Comparison of ENCODE assay signal across 32 mouse cellular contexts in genomic region chr17:34516514-34516913, GRCm38 (mm10). TPM values are rescaled to one million over a fixed set of nuclear protein-coding genes. Genes with fewer than 3 reads are reported as not detected.
A peak's percentile ranks its signal among the peaks of the same experiment; 100 is the strongest.
DNase-seq lines count a peak whose midpoint lies in the region; ATAC-seq and TF ChIP-seq lines count a peak whose summit lies in the region.
"Had no signal": no experiment of that assay in that cellular context is flagged by ENCODE, and none has a peak within 500 bp of the region (broad histone marks: within the 10 kb centered on the region; RNA-seq: fewer than 3 reads in every experiment).

No protein-coding gene starts in this region.

- no peaks in the 10 kb centered on the region for H3K36me3 ChIP-seq in forebrain, embryonic 11.5 days (ENCODE audit: control insufficient read depth, insufficient read depth, low read length)
- no peaks in the 10 kb centered on the region for H3K36me3 ChIP-seq in forebrain, embryonic 13.5 days (ENCODE audit: poor library complexity, severe bottlenecking)
- H3K36me3 ChIP-seq in heart, embryonic 10.5 days = no peaks in the 10 kb centered on the region
- H3K36me3 ChIP-seq in heart, adult 2 months (ENCODE audit: control insufficient read depth, insufficient read depth, low read length) = no peaks in the 10 kb centered on the region
- H3K36me3 ChIP-seq in intestine, postnatal 0 days (ENCODE audit: control insufficient read depth, insufficient read depth) = peaks cover 25% of the 10 kb centered on the region
- H3K36me3 ChIP-seq: embryonic facial prominence, embryonic 13.5 days; embryonic facial prominence, embryonic 15.5 days; forebrain, embryonic 10.5 days; G1E had no signal

- H3K4me3 ChIP-seq in forebrain, embryonic 11.5 days (ENCODE audit: low read depth, low read length) = no peak overlapping the region
- no peak overlapping the region for H3K4me3 ChIP-seq in forebrain, embryonic 13.5 days
- H3K4me3 ChIP-seq in heart, embryonic 10.5 days = no peak overlapping the region
- no peak overlapping the region for H3K4me3 ChIP-seq in heart, adult 2 months
- H3K4me3 ChIP-seq in intestine, postnatal 0 days (ENCODE audit: low read depth, low read length) = peak overlapping the region; percentile 35
- H3K4me3 ChIP-seq: embryonic facial prominence, embryonic 13.5 days; embryonic facial prominence, embryonic 15.5 days; erythroblast, embryonic 14.5 days; forebrain, embryonic 10.5 days had no signal

- no peak overlapping the region for H3K4me2 ChIP-seq in forebrain, embryonic 11.5 days (ENCODE audit: low read depth, low read length, severe bottlenecking)
- H3K4me2 ChIP-seq in forebrain, embryonic 13.5 days = no peak overlapping the region
- peak overlapping the region; percentile 62 for H3K4me2 ChIP-seq in intestine, postnatal 0 days (replicated peaks; ENCODE audit: low read depth)
- H3K4me2 ChIP-seq: embryonic facial prominence, embryonic 13.5 days; embryonic facial prominence, embryonic 15.5 days had no signal

- H3K27ac ChIP-seq in forebrain, embryonic 11.5 days (ENCODE audit: low read depth, low read length) = no peak overlapping the region
- H3K27ac ChIP-seq in forebrain, embryonic 13.5 days = no peak overlapping the region
- no peak overlapping the region for H3K27ac ChIP-seq in heart, embryonic 10.5 days
- no peak overlapping the region for H3K27ac ChIP-seq in heart, adult 2 months
- H3K27ac ChIP-seq in intestine, postnatal 0 days (ENCODE audit: low read depth, low read length) = peak overlapping the region; percentile 88
- H3K27ac ChIP-seq: embryonic facial prominence, embryonic 13.5 days; embryonic facial prominence, embryonic 15.5 days; forebrain, embryonic 10.5 days had no signal

- no peak for ATAC-seq in forebrain, embryonic 11.5 days (replicated peaks; ENCODE audit: low FRiP score)
- no peak for ATAC-seq in forebrain, embryonic 13.5 days
- ATAC-seq in intestine, postnatal 0 days = peak; percentile 55
- ATAC-seq: activated CD4-positive, CD25-positive, alpha-beta regulatory T cell, adult 4 months; CD4-positive, CD25-positive, alpha-beta regulatory T cell, adult 4 months; forebrain, embryonic 14.5 days; forebrain, embryonic 16.5 days; Patski had no signal

- H3K9ac ChIP-seq in forebrain, embryonic 11.5 days (ENCODE audit: low read length) = no peak overlapping the region
- H3K9ac ChIP-seq in forebrain, embryonic 13.5 days = no peak overlapping the region
- no peak overlapping the region for H3K9ac ChIP-seq in heart, adult 2 months (ENCODE audit: low read depth, low read length)
- H3K9ac ChIP-seq in intestine, postnatal 0 days (ENCODE audit: low read depth, low read length) = 0 out of 2 replicates have a peak overlapping the region, but pooled peaks have one; percentile 65
- H3K9ac ChIP-seq: embryonic facial prominence, embryonic 13.5 days; embryonic facial prominence, embryonic 15.5 days had no signal

- no peak for TF ChIP-seq CTCF in heart, adult 2 months (IDR thresholded peaks at IDR 0.05)
- TF ChIP-seq CTCF in intestine, postnatal 0 days (IDR thresholded peaks at IDR 0.05; ENCODE audit: low read depth) = no peak

- H3K27me3 ChIP-seq in forebrain, embryonic 11.5 days (ENCODE audit: control insufficient read depth, insufficient read depth, low read length) = no peaks in the 10 kb centered on the region
- H3K27me3 ChIP-seq in forebrain, embryonic 13.5 days = no peaks in the 10 kb centered on the region
- H3K27me3 ChIP-seq in heart, embryonic 10.5 days (ENCODE audit: insufficient read depth, poor library complexity, severe bottlenecking) = 0 out of 2 replicates have a peak, but pooled peaks cover 5% of the 10 kb centered on the region
- no peaks in the 10 kb centered on the region for H3K27me3 ChIP-seq in heart, adult 2 months (ENCODE audit: control insufficient read depth, insufficient read depth, low read length)
- H3K27me3 ChIP-seq in intestine, postnatal 0 days (replicated peaks; ENCODE audit: control insufficient read depth, insufficient read depth, low read length) = no peaks in the 10 kb centered on the region
- H3K27me3 ChIP-seq: embryonic facial prominence, embryonic 15.5 days had no signal

- intact Hi-C loops in heart, adult 2 months (cut with DNase I) = no loop called here

- no peaks in the 10 kb centered on the region for H3K9me3 ChIP-seq in forebrain, embryonic 11.5 days (ENCODE audit: control insufficient read depth, low read length)
- no peaks in the 10 kb centered on the region for H3K9me3 ChIP-seq in forebrain, embryonic 13.5 days (replicated peaks)
- H3K9me3 ChIP-seq in heart, embryonic 10.5 days = no peaks in the 10 kb centered on the region
- no peaks in the 10 kb centered on the region for H3K9me3 ChIP-seq in intestine, postnatal 0 days (ENCODE audit: control insufficient read depth)
- H3K9me3 ChIP-seq: embryonic facial prominence, embryonic 13.5 days; embryonic facial prominence, embryonic 15.5 days; forebrain, embryonic 10.5 days; G1E had no signal

- H3K79me2 ChIP-seq in heart, adult 2 months (replicated peaks; ENCODE audit: control insufficient read depth, insufficient read depth, low read length) = no peaks in the 10 kb centered on the region

- no peak for TF ChIP-seq EP300 in heart, adult 2 months (IDR thresholded peaks at IDR 0.05; ENCODE audit: insufficient read depth, low read depth, low read length)

- no peak for TF ChIP-seq POLR2A in heart, adult 2 months (IDR thresholded peaks at IDR 0.05; ENCODE audit: insufficient read depth, low read depth, low read length)

- H3K4me1 ChIP-seq in forebrain, embryonic 11.5 days (replicated peaks; ENCODE audit: control insufficient read depth, insufficient read depth, low read length) = no peaks in the 10 kb centered on the region
- no peaks in the 10 kb centered on the region for H3K4me1 ChIP-seq in forebrain, embryonic 13.5 days
- no peaks in the 10 kb centered on the region for H3K4me1 ChIP-seq in heart, embryonic 10.5 days
- no peaks in the 10 kb centered on the region for H3K4me1 ChIP-seq in heart, adult 2 months (ENCODE audit: control insufficient read depth, insufficient read depth, low read length)
- H3K4me1 ChIP-seq in intestine, postnatal 0 days (replicated peaks; ENCODE audit: control insufficient read depth, insufficient read depth, low read length) = no peaks in the 10 kb centered on the region
- H3K4me1 ChIP-seq: embryonic facial prominence, embryonic 13.5 days; embryonic facial prominence, embryonic 15.5 days; forebrain, embryonic 10.5 days had no signal

- DNase-seq in forebrain, embryonic 11.5 days (ENCODE audit: low spot score) = peak; percentile 29
- DNase-seq in heart, embryonic 10.5 days (ENCODE audit: low spot score) = peak; percentile 61
- DNase-seq in heart, adult 2 months = no peak
- no peak for DNase-seq in cerebellum, postnatal 25 days
- DNase-seq in cerebellum, adult 11 months = no peak
- DNase-seq: adrenal gland, adult 8-10 months; adrenal gland, postnatal 25 days; B cell, adult 2 months; cerebellum, adult 11-12 months; cerebellum, adult 2 months; cerebellum, adult 9-10 months; cerebellum, postnatal 10 days; cerebellum, postnatal 36 days; embryo, embryonic 11 days had no signal

- WGBS in forebrain, embryonic 11.5 days = 88% methylated on average over 2 of the region's 2 CpGs
- WGBS in forebrain, embryonic 13.5 days = 78% methylated on average over 2 of the region's 2 CpGs
- 71% methylated on average over 2 of the region's 2 CpGs for whole genome bisulfite sequencing in heart, embryonic 10.5 days
- WGBS in heart, adult 2 months = 65% methylated on average over 2 of the region's 2 CpGs
- 39% methylated on average over 2 of the region's 2 CpGs for WGBS in intestine, postnatal 0 days

RNA-seq across cellular contexts. Expression of gene Btnl6, which starts 0.6 kb away (rescaled TPM):
- polyA plus RNA-seq in forebrain, embryonic 11.5 days (2014; fragmentation: Nextera tagmentation; extraction: Ambion mirVana) = not detected in 2 replicates
- polyA plus RNA-seq in forebrain, embryonic 13.5 days (2015; fragmentation: Nextera tagmentation; extraction: Ambion mirVana) = not detected in 2 replicates
- polyA plus RNA-seq in heart, embryonic 10.5 days (2016; fragmentation: Nextera tagmentation; extraction: Ambion mirVana) = not detected in 2 replicates
- not detected for total RNA-seq in heart, adult 2 months (2021)
- polyA plus RNA-seq in heart, adult 2 months (2012; rRNA removed) = not detected in 2 replicates
- polyA plus RNA-seq in intestine, postnatal 0 days (2015; fragmentation: Nextera tagmentation; extraction: Ambion mirVana) = 85.8 and 97.6 TPM in 2 replicates
- total RNA-seq: adrenal gland, adult 18-20 months; adrenal gland, adult 8-10 months; adrenal gland, postnatal 25 days; adrenal gland, postnatal 4 days; CH12.LX; common myeloid progenitor, adult 5-6 weeks had no signal
- polyA plus RNA-seq: activated CD4-positive, CD25-positive, alpha-beta regulatory T cell, adult 4 months; brain, embryonic 14.5 days; cerebellum, adult 2 months; embryonic facial prominence, embryonic 11.5 days; embryonic facial prominence, embryonic 13.5 days; embryonic facial prominence, embryonic 15.5 days; erythroblast, embryonic 14.5 days; forebrain, embryonic 10.5 days; forebrain, embryonic 14.5 days; forebrain, embryonic 16.5 days; G1E; Patski had no signal

RNA-seq across cellular contexts. Expression of gene Btnl4, which starts 39.4 kb away (rescaled TPM):
- not detected in 2 replicates for polyA plus RNA-seq in forebrain, embryonic 11.5 days (2014; fragmentation: Nextera tagmentation; extraction: Ambion mirVana)
- not detected in 2 replicates for polyA plus RNA-seq in forebrain, embryonic 13.5 days (2015; fragmentation: Nextera tagmentation; extraction: Ambion mirVana)
- polyA plus RNA-seq in heart, embryonic 10.5 days (2016; fragmentation: Nextera tagmentation; extraction: Ambion mirVana) = not detected in 2 replicates
- total RNA-seq in heart, adult 2 months (2021) = not detected
- not detected in 2 replicates for polyA plus RNA-seq in heart, adult 2 months (2012; rRNA removed)
- polyA plus RNA-seq in intestine, postnatal 0 days (2015; fragmentation: Nextera tagmentation; extraction: Ambion mirVana) = 20.2 and 25.1 TPM in 2 replicates
- total RNA-seq: adrenal gland, adult 18-20 months; adrenal gland, adult 8-10 months; adrenal gland, postnatal 25 days; adrenal gland, postnatal 4 days; CH12.LX; common myeloid progenitor, adult 5-6 weeks had no signal
- polyA plus RNA-seq: activated CD4-positive, CD25-positive, alpha-beta regulatory T cell, adult 4 months; brain, embryonic 14.5 days; CD4-positive, CD25-positive, alpha-beta regulatory T cell, adult 4 months; cerebellum, adult 2 months; embryonic facial prominence, embryonic 11.5 days; embryonic facial prominence, embryonic 13.5 days; embryonic facial prominence, embryonic 15.5 days; forebrain, embryonic 10.5 days; forebrain, embryonic 14.5 days; forebrain, embryonic 16.5 days; G1E; Patski had no signal

RNA-seq across cellular contexts. Expression of gene Notch4, which starts 47.6 kb away (rescaled TPM):
- 5.9 and 8.7 TPM in 2 replicates for polyA plus RNA-seq in forebrain, embryonic 11.5 days (2014; fragmentation: Nextera tagmentation; extraction: Ambion mirVana)
- polyA plus RNA-seq in forebrain, embryonic 13.5 days (2015; fragmentation: Nextera tagmentation; extraction: Ambion mirVana) = 4.6 and 7.7 TPM in 2 replicates
- 6.4 and 8.4 TPM in 2 replicates for polyA plus RNA-seq in heart, embryonic 10.5 days (2016; fragmentation: Nextera tagmentation; extraction: Ambion mirVana)
- total RNA-seq in heart, adult 2 months (2021) = 10 to 100 TPM; 30.4 to 32.3 TPM
- 21.4 and 24.8 TPM in 2 replicates for polyA plus RNA-seq in heart, adult 2 months (2012; rRNA removed)
- polyA plus RNA-seq in intestine, postnatal 0 days (2015; fragmentation: Nextera tagmentation; extraction: Ambion mirVana) = 1.4 and 3.2 TPM in 2 replicates

Comparison
In these comparisons a context has a peak if more than half of its experiments do, and no peak if none do; other contexts are left out.
1. DNase-seq: peak in forebrain, embryonic 11.5 days (single experiment) and heart, embryonic 10.5 days (single experiment); none in heart, adult 2 months (0 of 2), cerebellum, postnatal 25 days (0 of 2) and cerebellum, adult 11 months (single experiment).
2. RNA of gene Btnl6, which starts 0.6 kb away (polyA plus RNA-seq): 85.8 to 97.6 TPM in intestine, postnatal 0 days; not detected in heart, adult 2 months, not detected in forebrain, embryonic 11.5 days, not detected in forebrain, embryonic 13.5 days and not detected in heart, embryonic 10.5 days; every median in the first group is over 10 times any median in the second.
3. RNA of gene Btnl4, which starts 39.4 kb away (polyA plus RNA-seq): 20.2 to 25.1 TPM in intestine, postnatal 0 days; not detected in forebrain, embryonic 11.5 days, not detected in forebrain, embryonic 13.5 days, not detected in heart, embryonic 10.5 days and not detected in heart, adult 2 months; every median in the first group is over 10 times any median in the second.